Mouse (Mus musculus) left cerebral cortex, adult 2 months (tissue): ENCODE results near the gene Klf8. TPM values are rescaled to one million over a fixed set of nuclear protein-coding genes. Genes with fewer than 3 reads are reported as not detected.

Experiments
- DNase-seq, 2 experiments: peaks; one replicate each; pipeline ENCODE4 v3.0.0; 2021 to 2022; ENCODE audit warnings: low spot score in 2 of 2, mixed read lengths in 1 of 2; ENCODE audit errors: extremely low spot score in 1 of 2
- H3K27ac ChIP-seq: fragments of 200-600 bp; 2 replicates; pipeline ENCODE4 v1.8.1; 2022
- H3K4me3 ChIP-seq: fragments of 200-600 bp; 2 replicates; pipeline ENCODE4 v1.8.1; 2022
- CTCF ChIP-seq: fragments of 200-600 bp; IDR thresholded peaks from 2 replicates; pipeline ENCODE4 v1.8.1; 2022; ENCODE audit warnings: antibody characterized with exemption, mild to moderate bottlenecking, moderate library complexity
- intact Hi-C: fragments of 180-260 bp; cut with DNase I; formaldehyde crosslinking; loops from one replicate; pipeline ENCODE4 v1.15.1; 2025
- total RNA-seq, 2 experiments: library from RNA; stranded (reverse); gene quantifications; 2 replicates each; pipeline ENCODE4 v1.2.3; 2021

Gene Klf8
- total RNA-seq, 2 experiments from 2014 or later: 4.6 to 5.5 TPM

DNA sequence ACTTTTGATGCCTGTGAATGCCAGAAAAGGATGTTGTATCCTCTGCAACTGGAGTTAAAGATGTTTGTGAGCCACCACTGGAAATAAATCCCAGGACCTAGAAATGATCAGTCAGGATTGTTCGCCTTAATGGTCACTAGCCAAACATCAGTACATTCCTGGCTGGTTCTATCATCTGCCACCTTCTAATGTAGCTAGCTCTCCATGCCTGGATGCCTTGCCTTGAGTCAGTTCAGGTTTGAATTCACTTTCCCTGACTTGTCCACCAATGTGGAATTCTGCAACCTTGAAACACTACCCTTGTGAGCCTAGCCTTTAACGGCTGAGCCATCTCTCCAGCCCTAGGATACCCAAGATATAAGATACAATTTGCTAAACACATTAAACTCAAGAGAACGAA, 202.8 kb downstream of the Klf8 start:
- H3K4me3 ChIP-seq: no peak overlapping the region
- H3K27ac ChIP-seq: no peak overlapping the region
- DNase-seq: no peak
- intact Hi-C loops: no loop called here
- no peak for TF ChIP-seq CTCF

Other genes starting within 250 kb of the Klf8 start
- gene Usp51, start 231.0 kb upstream of the Klf8 start, total RNA-seq: 1 to 10 TPM; 2.0 to 2.1 TPM
- gene Mageh1, start 199.9 kb upstream of the Klf8 start, total RNA-seq: 10 to 100 TPM; 44.9 to 47.7 TPM
- under 1 TPM; 0.58 to 0.61 TPM for gene Foxr2, start 118.7 kb upstream of the Klf8 start, total RNA-seq
- 10 to 100 TPM; 69.5 to 76.4 TPM for gene Rragb, start 97.5 kb upstream of the Klf8 start, total RNA-seq